Mouse (Mus musculus): ENCODE data around the gene Far2.
"Not testable (repeated sequence)": the region's sequence is repeated elsewhere in the genome, so short reads cannot be mapped to it uniquely, and the experiment has no call there.

Far2 gene

GRCm38 (mm10) chr6:148117696-148118095 is 70.6 kb downstream of the Far2 start:
- no peak for DNase-seq

DNA sequence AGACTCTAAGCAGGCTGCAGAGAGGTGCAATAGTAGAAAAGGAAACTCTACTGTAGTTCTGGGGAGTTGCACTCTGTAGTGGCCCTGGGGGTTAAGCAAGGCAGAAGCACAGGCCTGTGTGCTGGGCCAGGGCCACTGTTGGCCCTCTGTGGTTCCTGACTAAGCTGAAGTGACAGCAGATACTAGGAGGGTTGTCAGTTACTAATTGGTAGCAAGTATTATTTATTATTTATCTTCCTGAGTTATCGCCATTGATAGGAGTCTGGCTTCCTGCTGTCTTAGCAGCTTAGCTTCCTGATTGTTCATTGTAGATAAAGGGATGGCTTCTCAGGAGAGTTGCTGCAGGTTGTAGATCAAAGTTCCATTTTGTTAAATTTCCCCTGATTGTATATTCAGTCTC is 73.6 kb downstream of the Far2 start:
- no peak for DNase-seq

- not testable (repeated sequence) for DNase-seq
Observed at GRCm38 (mm10) chr6:148126851-148127250, 79.8 kb downstream of the Far2 start.

GRCm38 (mm10) chr6:148132314-148132713 is 85.3 kb downstream of the Far2 start:
- no peak for DNase-seq

- no peak for DNase-seq
Observed at GRCm38 (mm10) chr6:148133536-148133935, 86.5 kb downstream of the Far2 start.

DNA sequence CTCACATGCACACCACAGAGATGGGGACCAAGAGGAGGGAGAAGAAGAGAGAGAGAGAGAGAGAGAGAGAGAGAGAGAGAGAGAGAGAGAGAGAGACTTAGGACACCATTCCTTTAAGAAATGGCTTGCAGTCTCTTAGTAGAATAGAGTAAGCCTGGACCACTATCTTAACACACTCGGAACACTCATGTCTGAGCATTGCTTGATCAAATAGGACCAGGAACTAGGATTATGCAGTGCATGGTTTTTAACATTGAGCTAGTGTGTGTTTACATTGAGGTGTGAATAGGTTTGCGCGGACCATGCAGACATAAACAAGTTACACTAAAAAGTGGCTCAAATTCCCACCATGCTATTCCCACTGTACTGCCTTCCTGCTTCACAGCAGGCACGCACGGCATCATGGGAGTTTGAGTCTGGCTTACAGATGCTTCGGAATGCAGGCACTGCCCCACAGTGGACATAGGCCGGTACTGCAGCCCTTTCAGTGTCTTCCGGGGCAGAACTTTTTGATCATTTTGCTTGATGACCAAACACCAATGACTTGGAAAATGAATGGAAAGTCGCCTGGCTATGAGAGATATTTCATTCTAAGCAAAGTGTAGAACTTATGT is 88.8 kb downstream of the Far2 start:
- DNase-seq = peak; percentile 66

DNA sequence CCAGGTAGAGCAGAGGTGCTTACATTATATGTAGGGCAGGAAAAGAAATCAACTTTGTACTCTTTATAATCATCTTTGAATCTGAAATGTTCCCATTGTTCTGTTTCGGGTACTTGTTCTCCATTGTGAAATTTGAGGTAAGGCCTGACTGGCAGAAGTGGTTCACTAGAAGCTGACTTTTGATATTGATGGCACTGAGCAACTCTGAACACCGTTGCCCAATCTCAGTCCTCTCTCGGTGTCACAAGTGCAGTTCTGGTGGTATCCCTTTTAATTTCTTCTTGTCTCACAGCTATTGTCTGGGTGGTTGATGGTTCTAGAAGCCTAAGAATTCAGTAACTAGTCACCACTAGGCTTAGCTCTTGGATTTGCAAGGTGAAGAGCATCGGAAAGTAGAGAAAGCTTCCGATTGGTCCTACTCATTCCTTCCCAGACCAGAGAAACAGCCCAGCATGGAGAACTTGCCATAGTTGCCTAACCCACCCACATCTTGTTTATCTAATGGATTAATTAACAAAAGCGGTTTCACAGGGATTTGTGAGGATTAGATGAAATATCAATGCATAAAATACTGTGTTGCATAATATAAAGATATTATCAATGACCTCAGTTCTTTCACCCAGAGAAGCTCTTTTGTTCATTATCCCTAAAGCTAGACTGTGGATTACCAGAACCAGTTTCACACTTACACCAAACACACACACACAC is 92.4 kb downstream of the Far2 start:
- no peak for DNase-seq

DNA sequence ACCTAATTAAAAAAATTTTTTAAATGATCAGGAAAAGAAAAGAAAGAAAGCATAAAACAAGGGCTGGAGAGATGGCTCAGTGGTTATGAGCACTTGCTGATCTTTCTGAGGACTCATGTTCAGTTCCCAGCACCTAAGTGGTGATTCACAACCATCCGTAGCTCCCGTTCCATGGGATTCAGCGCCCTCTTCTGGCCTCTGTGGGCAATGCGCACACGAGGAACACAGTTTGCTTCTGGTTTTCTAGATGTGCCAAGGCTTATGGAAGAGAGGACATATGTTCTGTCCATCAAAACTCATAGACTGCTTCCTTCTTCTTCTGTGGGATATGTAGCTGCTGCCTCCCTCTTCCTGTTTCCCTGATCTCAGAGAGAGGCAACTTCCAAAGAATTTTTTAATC is 94.8 kb downstream of the Far2 start:
- no peak for DNase-seq

DNA sequence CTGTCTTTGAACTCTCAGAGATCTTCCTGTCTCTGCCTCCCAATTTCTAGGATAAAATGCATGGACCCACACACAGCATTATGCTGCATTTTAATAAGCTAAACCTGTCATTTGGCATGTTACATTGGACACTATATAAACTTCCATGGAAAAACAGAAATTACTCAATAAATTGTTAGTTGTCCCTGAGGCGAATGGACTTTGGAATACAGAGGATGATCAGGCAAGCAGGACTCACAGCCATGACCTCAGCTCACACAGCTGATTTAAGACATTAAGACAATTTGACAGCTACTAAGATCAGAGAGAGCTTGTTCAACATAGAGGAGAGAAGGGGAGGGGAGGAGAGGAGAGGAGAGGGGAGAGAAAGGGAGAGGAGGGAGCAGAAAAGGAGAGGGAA is 95.4 kb downstream of the Far2 start:
- no peak for DNase-seq

- not testable (repeated sequence) for DNase-seq
Observed at GRCm38 (mm10) chr6:148152305-148152704, 105.2 kb downstream of the Far2 start.

GRCm38 (mm10) chr6:148172904-148173303 is 125.8 kb downstream of the Far2 start:
- no peak for DNase-seq

DNA sequence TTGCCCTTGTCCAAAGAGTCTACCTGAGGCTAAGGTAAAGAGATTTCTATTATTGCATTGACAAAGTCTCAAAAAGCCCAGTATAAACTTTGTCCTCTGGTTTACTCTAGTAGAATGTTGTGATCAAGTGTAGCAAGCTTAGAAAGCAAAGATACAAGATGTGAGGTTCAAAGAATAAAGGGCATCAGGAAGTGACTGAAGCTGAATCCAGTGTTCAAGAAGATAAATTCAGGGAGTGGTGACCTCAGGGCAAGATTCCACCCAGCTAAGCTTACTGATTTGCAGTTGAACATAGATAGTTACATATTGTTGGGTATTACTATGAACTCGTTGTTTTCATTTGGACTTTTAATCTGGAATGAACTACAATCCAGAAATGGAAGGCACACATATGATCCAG is 138.6 kb downstream of the Far2 start:
- no peak for DNase-seq

DNA sequence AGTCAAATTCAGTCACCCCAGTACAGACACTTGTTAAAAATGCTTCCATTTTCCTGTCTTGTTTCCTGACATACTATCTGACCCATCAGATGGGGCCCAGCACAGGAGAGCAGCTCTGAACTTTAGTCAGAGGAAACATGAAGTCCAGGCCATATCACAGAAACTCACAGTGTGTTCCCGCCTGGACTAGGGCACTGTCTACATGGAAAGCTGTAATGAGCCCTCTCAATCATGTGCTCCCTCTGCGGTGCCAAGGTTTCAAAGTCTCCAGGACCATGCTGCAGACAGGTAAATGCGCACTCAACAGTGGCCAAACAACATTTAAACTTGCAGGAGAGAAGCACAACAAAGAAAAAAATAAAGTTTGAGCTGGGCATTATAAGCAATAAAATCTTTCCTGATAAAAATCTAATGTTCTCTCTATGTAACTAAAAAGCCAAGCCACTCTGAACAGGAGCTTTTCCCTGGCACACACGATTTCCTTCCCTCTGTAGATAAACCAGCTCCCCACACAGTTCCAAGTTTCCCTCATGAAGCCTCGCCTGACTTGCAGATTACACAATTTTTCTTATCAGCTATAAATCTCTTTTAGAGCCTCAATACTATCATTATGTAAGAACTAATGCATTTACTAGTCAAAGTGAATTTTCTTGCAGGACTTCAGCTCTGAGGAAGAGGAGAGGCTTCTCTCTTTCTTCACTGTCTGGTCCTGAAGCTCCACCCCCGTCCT is 147.1 kb downstream of the Far2 start:
- DNase-seq = no peak

DNA sequence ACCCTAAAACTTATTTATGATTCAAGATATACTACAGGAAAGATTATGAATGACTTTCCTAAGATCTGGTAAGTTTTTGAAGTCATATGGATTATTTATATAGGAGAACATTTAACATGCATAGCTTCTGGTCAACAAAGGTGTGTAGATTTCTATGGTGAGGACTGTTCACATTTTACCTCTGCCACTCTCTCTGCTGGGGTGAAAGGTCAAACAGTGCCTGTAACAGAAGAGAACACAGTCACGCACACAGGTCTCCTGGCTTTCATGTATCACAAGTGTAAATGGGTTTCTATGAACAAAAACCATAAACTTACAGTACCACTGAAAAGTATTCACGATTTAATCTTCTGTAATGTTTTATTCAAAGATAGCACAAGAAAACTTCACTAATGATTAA is 152.1 kb downstream of the Far2 start:
- DNase-seq = no peak

GRCm38 (mm10) chr6:148199729-148200128 is 152.7 kb downstream of the Far2 start:
- no peak for DNase-seq

GRCm38 (mm10) chr6:148205134-148205533 is 158.1 kb downstream of the Far2 start:
- no peak for DNase-seq

DNA sequence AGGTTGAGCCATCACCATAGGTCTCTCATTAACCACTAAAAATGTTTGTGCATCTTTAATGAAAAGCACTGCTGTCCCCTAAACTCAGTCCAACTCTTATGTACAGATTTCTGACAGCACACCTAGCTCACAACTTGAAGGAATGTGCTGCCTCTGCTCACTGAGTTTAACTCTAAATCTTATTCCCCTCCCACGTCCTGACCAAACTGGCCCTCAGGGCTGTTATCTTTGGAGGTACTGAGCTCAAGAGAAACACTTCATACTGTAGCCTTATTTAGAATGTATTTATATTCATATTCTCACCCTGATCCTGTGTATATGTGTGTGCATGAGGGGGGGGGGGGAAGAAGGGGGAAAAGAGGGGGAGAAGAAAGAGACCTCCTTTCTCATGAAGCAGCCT is 160.5 kb downstream of the Far2 start:
- no peak for DNase-seq

- DNase-seq = peak; percentile 69
Observed at GRCm38 (mm10) chr6:148211391-148211876, 164.4 kb downstream of the Far2 start.

DNA sequence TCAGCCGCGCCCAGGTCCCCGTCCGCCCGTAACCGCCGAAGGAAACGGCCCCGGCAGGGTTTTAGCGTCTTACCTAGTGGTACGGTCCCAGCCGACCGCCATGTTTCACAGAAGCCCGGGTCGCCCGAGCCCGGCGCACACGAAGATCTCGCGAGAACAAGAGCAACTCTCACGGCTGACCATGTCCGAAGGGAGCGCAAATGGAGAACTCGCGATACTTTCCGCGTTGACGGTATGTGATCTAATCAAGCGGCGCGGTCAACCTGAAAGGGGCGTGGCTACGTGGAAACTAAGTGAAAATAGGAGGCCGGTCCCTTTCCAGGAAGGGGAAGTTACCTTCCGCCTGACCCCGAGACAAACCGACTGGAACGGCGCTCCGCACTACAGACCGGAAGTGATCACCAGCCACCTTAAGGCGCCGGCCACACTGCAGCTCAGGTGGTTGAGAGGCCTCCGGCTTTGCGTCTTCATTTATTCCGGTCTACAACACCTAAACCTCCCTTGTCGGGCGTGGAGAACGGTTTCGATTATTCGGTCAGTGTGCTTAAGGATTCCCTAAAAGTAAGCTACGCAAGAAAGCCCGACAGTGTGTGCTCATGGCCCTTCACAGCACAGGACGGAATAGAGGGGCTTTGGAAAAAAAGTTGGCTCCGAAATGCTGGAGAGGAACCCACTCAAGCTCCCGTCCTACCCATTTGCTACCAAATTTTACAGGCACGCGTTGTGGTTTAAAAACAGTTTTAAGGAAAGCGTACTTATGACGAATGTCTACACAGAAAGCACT is 165.0 kb downstream of the Far2 start, which contains the start of gene Ergic2:
Gene Ergic2, minus strand, starts transcription at position 478 of the 784 bp plus-strand sequence.
- DNase-seq = peak; percentile 98

DNA sequence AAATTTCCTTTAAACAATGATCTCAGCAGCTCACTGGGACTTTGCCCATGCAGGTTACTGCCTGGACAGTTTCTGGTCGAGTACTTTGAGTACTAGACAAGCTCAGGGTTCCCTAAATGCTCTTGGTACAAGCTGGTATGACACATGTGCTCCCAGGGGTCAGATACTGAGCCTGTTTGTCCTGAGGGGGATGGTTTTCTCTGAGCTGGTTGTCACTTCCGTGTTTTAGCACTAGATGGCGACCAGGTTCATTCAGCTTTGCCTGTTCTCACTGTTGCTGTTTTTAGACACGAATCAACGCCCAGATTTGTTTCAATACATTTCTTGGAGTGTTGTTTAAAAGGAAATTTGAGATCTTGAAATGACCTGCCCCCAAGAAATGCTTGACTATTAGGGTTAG is 167.7 kb downstream of the Far2 start:
- peak; percentile 44 for DNase-seq

GRCm38 (mm10) chr6:148216752-148217151 is 169.7 kb downstream of the Far2 start:
- DNase-seq = no peak

DNA sequence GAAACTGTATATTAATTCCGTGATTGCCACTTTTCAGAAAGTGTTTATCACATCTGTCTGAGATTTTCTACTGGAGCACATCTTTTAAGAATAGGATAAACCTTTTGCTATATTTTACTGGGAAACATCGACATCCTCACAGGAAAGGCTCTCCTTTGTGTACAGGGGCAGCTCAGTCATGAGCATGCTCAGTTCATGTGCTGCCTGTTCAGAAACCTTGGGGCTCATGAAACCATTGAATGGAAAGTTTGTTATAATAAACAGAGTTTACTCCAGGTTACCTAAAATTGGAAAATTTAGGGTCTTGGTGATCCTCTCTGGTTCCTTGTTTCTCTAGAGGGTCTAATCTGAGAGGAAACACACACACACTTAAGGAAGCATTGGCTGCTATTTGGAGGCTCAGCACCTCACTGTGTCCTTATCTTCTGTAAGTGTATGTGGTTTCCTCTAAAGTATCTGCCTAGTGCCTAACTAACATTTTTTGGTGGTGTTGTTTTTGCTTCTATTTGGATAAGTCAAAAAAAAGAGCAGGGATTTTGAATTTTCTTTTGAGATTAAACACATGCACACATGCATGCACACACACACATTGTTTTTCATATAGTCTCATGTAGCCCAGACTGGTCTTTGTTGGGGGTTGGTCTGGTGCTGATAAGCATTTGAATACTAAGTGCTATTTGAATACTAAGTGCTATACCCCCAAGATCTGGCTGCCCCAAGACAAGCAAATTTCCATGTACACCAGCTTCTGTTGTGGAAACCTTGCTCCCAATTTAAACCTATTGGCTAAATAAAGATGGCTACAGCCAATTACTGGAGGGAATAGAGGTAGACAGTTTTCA is 171.4 kb downstream of the Far2 start:
- no peak for DNase-seq

All from liver (tissue).